Mouse (Mus musculus) layer of hippocampus, adult 9-11 months (tissue): ENCODE measurements around the gene Atp6v1fnb.

Source experiments
- DNase-seq: peaks from one replicate; pipeline ENCODE4 v3.0.0; 2022

Gene Atp6v1fnb

DNA sequence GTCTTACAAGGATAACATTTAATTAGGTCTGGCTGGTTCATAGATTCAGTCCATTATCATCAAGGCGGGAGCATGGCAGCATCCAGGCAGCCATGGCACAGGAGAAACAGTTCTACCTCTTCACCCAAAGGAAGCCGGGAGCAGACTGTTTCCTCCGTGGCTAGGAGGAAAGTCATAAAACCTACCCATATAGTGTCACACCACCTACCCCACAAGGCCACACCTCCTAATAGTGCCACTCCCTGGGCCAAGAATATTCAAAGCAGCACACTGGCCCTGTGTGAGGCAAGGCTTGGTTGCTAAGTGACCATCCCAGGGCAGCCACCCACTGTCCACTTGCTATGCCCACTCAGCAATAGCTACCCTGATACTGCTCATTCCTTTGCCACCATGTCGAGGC is at the start of gene Atp6v1fnb:
Gene Atp6v1fnb (plus strand): TSS at position 301 of the 400 bp plus-strand sequence.
- no peak for DNase-seq

DNA sequence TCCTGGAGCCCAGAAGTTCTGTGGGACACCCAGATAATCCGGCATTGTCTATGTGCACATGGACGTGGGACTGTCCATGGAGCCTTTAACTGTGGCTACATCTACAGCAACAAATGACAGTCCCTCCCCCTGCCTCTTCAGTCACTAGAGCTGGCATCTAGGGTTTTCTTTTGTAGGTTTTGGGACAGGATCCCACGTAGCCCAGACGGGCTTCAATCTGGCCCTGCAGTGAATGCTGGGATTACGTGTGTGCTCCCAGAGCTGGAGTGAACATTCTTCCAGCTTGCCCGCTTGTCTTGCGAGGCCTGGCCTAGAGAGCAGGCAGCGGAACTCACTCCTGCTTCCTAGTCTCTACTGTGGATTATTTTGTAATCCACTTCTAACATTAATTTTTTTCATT is 46.1 kb upstream of the Atp6v1fnb start:
- DNase-seq = no peak

- no peak for DNase-seq
Observed at GRCm38 (mm10) chr6:29426331-29426730, 44.9 kb upstream of the Atp6v1fnb start.

GRCm38 (mm10) chr6:29428171-29428570 is 43.1 kb upstream of the Atp6v1fnb start:
- DNase-seq = no peak

DNA sequence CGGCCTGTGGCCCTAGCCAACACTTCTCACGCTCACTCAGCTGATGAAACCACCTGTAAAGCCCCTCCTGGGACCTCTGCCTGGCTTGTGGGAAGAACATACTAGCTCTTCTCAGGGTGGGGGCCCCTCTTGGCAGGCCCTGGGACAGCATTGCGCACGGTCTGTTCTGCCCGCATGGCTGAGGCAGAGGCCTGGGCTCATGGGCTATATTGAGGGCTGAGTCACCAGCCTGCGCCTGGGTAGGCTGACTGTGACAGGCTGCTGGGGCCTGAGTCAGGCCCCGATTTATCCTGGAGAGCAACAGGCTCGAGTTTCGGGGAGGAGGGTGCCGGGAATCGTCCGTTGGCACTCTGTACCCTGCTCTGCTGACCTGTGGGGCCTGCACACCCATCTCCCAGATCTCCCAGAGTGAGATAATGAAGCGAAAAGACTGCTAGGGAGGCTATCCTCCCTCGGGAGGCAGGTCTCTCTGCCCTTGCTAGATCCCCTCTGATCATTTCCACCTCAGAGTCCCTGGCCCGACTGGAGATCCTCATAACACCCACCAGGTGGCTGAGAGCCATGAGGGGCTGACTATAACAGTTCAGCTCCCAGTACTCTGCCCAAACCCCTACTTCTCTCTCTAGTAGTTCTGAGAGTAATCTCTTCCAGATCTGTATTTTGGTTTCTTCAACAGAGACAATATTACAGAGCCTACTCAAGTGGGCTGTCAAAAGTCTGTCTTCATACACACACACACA is 40.4 kb upstream of the Atp6v1fnb start:
- DNase-seq = no peak

GRCm38 (mm10) chr6:29431473-29431872 is 39.8 kb upstream of the Atp6v1fnb start:
- DNase-seq = no peak

- DNase-seq = no peak
Observed at GRCm38 (mm10) chr6:29432156-29432555, 39.1 kb upstream of the Atp6v1fnb start.

DNA sequence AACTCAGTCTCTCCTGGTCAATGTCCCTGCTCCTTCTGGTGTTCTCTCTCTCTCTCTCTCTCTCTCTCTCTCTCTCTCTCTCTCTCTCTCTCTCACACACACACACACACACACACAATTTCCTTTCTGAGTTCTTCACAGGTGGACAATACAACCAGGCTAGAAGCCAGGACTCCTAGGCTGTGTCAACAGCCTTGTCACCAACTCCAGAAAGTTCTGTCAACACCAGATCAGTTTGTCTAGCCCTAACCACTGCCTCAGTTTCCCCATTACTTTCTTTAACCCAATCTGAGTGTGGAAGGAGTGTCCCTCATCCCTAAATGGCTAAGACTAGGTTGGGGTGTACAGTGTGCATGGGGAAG is 38.6 kb upstream of the Atp6v1fnb start:
- no peak for DNase-seq

DNA sequence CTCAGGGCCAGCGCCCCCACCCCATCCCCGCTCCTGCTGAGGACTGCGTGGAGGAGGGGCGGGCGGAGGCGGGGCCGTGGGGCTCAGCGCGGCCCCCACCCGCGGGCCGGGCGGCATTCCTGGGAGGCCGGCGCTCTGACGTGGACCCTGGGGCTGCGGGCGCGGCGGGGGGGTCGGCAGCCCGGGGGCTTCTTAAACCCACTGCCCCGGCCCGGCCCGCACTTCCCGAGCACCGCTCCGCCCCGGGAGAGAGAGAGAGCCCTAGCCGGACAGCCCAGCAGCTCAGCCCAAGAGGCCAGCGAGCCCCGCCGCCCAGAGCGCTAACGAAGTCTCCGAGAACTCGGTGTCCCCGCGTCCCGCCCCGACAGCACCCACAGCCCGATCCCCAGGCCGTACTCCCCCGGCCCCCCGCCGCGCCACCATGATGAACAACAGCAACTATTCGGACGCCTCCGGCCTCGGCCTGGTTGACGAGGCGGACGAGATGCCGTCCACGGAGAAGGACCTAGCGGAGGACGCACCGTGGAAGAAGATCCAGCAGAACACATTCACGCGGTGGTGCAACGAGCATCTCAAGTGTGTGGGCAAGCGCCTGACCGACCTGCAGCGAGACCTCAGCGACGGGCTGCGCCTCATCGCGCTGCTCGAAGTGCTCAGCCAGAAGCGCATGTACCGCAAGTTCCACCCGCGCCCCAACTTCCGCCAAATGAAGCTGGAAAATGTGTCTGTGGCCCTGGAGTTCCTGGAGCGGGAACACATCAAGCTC is 38.0 kb upstream of the Atp6v1fnb start, which contains the start of gene Flnc:
Gene Flnc (plus strand): TSS at position 219 of the 766 bp plus-strand sequence.
- no peak for DNase-seq

GRCm38 (mm10) chr6:29433804-29434795 is 37.1 kb upstream of the Atp6v1fnb start:
- DNase-seq = no peak

DNA sequence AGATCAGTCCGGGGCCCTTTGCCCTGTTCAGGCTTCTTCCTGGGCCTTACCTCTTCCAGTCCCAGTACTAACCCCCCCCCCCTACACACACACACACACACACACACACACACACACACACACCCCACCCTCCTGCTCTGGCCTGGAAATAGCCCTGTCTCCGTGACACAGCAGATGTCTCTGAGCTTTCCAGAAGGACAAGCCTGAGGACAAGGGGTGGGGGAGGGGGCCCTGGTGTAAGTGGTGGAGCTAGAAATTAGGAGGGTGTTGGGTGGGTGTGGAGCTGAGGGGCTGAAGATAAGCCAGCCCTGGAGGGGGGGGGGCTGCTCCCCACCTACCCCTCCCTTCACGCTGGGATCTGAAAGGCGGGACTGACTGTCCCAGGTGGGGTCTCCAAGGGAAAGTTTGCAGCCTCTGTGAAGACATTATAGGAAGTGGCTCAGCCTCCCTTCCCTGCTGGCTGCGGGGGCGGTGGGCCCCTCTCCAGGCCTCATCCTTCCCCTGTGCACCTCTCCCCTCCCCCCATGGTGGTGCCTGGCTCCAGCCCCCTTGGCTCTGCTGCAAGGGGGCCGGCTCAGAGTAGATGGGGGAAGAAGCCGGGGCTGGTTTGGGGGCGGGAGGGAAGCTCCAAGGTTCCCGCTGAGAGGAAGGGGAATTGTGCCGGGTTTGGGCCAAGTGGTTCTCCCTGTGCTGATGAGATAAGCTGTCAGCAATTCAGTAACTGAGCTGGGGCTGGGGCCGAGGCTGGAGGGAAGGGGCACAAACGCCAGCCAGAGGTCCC is 36.1 kb upstream of the Atp6v1fnb start:
- DNase-seq = no peak

GRCm38 (mm10) chr6:29435940-29436451 is 35.2 kb upstream of the Atp6v1fnb start:
- DNase-seq = peak; percentile 80

DNA sequence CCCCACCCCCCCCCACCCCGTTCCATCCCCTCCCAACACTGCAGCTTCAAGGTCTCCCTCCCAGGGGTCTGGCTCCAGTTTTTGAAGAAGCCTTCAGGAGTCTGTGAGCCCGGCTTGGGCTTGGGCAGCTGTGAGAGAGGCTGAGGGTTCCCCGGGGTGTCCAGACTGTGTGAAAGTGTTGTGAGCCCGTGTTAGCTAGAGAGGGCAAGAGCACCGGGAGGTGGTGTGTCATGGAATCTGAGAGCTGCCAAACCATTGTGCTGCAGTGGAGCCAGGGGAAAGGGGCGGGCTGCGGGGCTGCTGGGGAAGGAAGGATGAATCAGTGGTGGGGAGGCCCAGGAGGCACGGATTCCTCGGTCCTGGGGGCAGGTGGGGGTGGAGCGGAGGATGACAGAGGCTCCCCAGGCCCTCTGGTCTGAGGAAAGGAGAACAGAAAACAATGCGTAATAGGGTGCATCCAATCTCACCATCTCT is 34.7 kb upstream of the Atp6v1fnb start:
- peak; percentile 60 for DNase-seq

GRCm38 (mm10) chr6:29439251-29439650 is 32.0 kb upstream of the Atp6v1fnb start:
- DNase-seq = no peak

- DNase-seq = peak; percentile 52
Observed at GRCm38 (mm10) chr6:29439789-29440188, 31.4 kb upstream of the Atp6v1fnb start.

DNA sequence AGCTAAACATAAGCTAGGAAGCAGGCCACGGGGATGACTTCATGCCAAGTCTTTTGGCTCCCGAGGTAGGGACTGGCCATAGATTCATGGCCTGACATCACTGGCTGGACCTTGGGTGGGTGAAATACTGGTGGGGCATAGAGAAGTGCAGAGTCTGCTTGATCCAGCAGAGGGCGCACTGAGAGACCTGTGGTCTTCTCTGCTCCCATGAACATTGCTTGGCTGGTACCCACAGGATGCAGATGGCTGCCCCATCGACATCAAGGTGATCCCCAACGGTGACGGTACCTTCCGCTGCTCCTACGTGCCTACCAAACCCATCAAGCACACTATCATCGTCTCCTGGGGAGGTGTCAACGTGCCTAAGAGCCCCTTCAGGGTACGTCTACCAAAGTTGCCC is 26.5 kb upstream of the Atp6v1fnb start:
- no peak for DNase-seq

- no peak for DNase-seq
Observed at GRCm38 (mm10) chr6:29445354-29445753, 25.9 kb upstream of the Atp6v1fnb start.

DNA sequence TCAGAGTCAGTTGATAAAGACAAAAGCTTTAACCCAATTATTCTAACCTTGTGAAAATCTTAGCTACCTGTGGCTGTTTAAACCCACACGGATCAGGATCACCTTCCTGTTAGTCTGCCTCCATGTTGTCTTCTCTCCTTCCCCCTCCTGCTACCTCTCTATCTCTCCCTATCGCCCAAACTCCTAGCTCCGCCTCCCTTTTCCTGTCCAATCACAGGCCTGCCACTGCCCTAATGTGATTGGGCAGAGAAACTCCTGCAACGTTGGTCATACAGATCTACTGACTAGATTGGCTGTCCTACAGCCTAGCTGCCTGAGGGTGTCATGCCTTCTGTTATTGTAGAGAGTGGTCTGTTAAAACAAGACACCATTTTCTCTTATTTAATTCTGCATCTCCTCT is 21.4 kb upstream of the Atp6v1fnb start:
- no peak for DNase-seq

DNA sequence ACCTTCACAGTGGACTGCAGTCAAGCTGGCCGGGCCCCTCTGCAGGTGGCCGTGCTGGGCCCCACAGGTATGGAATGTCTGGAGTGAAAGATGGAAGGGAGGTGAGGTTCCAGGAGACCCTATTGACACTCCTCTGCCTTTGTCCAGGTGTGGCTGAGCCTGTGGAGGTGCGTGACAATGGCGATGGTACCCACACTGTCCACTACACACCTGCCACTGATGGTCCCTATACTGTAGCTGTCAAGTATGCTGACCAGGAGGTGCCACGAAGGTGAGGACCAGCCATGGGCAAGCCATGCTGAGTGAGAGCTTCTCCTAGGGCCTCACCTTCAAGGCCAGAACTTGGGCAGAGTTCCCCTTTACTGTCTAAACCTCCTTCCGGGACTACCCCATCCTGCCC is 20.6 kb upstream of the Atp6v1fnb start:
- no peak for DNase-seq

DNA sequence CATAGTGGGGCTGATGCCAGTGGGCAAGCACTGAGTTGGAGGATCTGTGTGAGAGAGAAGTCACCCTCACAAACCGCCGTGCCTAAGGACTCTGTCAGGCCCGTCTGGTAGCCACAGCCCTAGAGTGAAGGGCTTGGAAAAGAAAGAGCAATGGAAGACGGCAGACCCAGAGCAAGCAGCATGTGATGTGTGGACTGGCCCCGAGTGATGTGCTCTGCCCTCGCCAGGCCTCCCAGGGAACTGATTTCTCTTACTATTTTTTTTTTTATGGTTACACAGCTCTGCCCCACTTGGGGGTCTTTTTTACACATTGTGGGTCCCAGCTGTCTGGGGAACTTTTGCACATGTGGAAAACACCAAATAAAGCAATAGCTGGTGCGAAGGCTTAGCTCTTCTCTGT is 9.7 kb upstream of the Atp6v1fnb start:
- DNase-seq = no peak

GRCm38 (mm10) chr6:29463388-29463787 is 7.8 kb upstream of the Atp6v1fnb start:
- no peak for DNase-seq
